Mouse (Mus musculus) midbrain, postnatal 0 days (tissue): ENCODE measurements around the gene Spats1. TPM values are rescaled to one million over a fixed set of nuclear protein-coding genes. Genes with fewer than 3 reads are reported as not detected.

Source experiments
- ATAC-seq: fragments of 200-750 bp; cut with Nextera tagmentation; 2 replicates; pipeline ENCODE4 v1.8.0; 2017; ENCODE audit warnings: moderate number of reproducible peaks, mild to moderate bottlenecking, moderate TSS enrichment, moderate library complexity; ENCODE audit not compliant: low FRiP score
- DNase-seq: peaks from one replicate; pipeline ENCODE4 v3.0.0-alpha.2; 2015; ENCODE audit warnings: low spot score
- H3K27ac ChIP-seq: fragments of 300-500 bp; sonication (generic); 2 replicates; pipeline ENCODE4 v1.5.1; 2014; ENCODE audit warnings: low read depth, mild to moderate bottlenecking, low read length, mixed read lengths
- H3K27me3 ChIP-seq: fragments of 300-500 bp; sonication (generic); 2 replicates; pipeline ENCODE4 v1.6.1; 2014; ENCODE audit warnings: low read length, control low read depth, mixed read lengths; ENCODE audit not compliant: insufficient read depth
- H3K36me3 ChIP-seq: fragments of 300-500 bp; sonication (generic); 2 replicates; pipeline ENCODE4 v1.6.1; 2014; ENCODE audit warnings: low read length, control low read depth, mixed read lengths; ENCODE audit not compliant: insufficient read depth
- H3K4me1 ChIP-seq: fragments of 300-500 bp; sonication (generic); 2 replicates; pipeline ENCODE4 v1.6.1; 2014; ENCODE audit warnings: mild to moderate bottlenecking, control low read depth, antibody characterized with exemption, low read length, mixed read lengths; ENCODE audit not compliant: insufficient read depth
- H3K4me2 ChIP-seq: fragments of 300-500 bp; sonication (generic); 2 replicates; pipeline ENCODE4 v1.6.1; 2014; ENCODE audit warnings: low read depth, mild to moderate bottlenecking, low read length, mixed read lengths; ENCODE audit not compliant: poor library complexity, severe bottlenecking
- H3K4me3 ChIP-seq: fragments of 300-500 bp; sonication (generic); 2 replicates; pipeline ENCODE4 v1.5.1; 2014; ENCODE audit warnings: low read depth, mild to moderate bottlenecking, low read length, moderate library complexity
- H3K9ac ChIP-seq: fragments of 300-500 bp; sonication (generic); replicated peaks from 2 replicates; pipeline ENCODE4 v1.6.1; 2014; ENCODE audit warnings: mild to moderate bottlenecking, low read length, moderate library complexity, mixed read lengths; ENCODE audit not compliant: poor library complexity, severe bottlenecking
- H3K9me3 ChIP-seq: fragments of 300-500 bp; sonication (generic); 2 replicates; pipeline ENCODE4 v1.6.1; 2016; ENCODE audit warnings: low read length, control low read depth
- CTCF ChIP-seq: IDR thresholded peaks from 2 replicates; pipeline ENCODE4 v1.5.1; 2016; ENCODE audit warnings: antibody characterized with exemption, mild to moderate bottlenecking
- WGBS: fragments of 180-500 bp; shearing (Covaris S2); extraction: QIAGEN DNeasy Blood & Tissue Kit; methylation state at CpG from one replicate; pipeline ENCODE4 v1.1.7; 2014; 5-methylcytosine and 5-hydroxymethylcytosine counted together
- polyA plus RNA-seq: library from polyadenylated mRNA; unstranded; fragments of >200 nt; fragmentation: Nextera tagmentation; extraction: Ambion mirVana; gene quantifications from 2 replicates; pipeline ENCODE4 v1.2.1, GENCODE M21; 2015
- total RNA-seq: library from RNA; depleted of rRNA; stranded (reverse); fragments of >200 nt; gene quantifications from 2 replicates; pipeline ENCODE4 v1.2.3, GENCODE M21; 2014

Spats1 gene
- total and polyA plus RNA-seq, 2 experiments from 2014 or later = 2.3 to 3.4 TPM

GRCm38 (mm10) chr17:45499516-45499915 is 24.3 kb upstream of the Spats1 start:
- peak; percentile 50 for TF ChIP-seq CTCF

GRCm38 (mm10) chr17:45498397-45498796 is 23.2 kb upstream of the Spats1 start:
- 86% methylated on average over 13 of the region's 13 CpGs for WGBS
- Histone ChIP-seq H3K9ac (no peak overlapping the region), H3K27ac (no peak overlapping the region), H3K36me3 (no peaks in the 10 kb centered on the region), H3K4me2 (no peak overlapping the region), H3K27me3 (no peaks in the 10 kb centered on the region), H3K9me3 (no peaks in the 10 kb centered on the region), H3K4me3 (no peak overlapping the region), H3K4me1 (no peaks in the 10 kb centered on the region)
- no peak for TF ChIP-seq CTCF
- DNase-seq (no peak), ATAC-seq (no peak)

More at GRCm38 (mm10) chr17:45499516-45499915, 24.3 kb upstream of the Spats1 start:
- H3K36me3 ChIP-seq = no peaks in the 10 kb centered on the region
- H3K4me2 ChIP-seq = no peak overlapping the region
- WGBS = 46% methylated on average over 2 of the region's 2 CpGs
- no peak overlapping the region for H3K27ac ChIP-seq
- no peak for DNase-seq
- no peak overlapping the region for H3K4me3 ChIP-seq
- ATAC-seq = no peak
- no peaks in the 10 kb centered on the region for H3K27me3 ChIP-seq
- no peaks in the 10 kb centered on the region for H3K9me3 ChIP-seq
- H3K4me1 ChIP-seq = no peaks in the 10 kb centered on the region
- H3K9ac ChIP-seq = no peak overlapping the region

- DNase-seq (no peak), ATAC-seq (no peak)
- H3K36me3 ChIP-seq = no peaks in the 10 kb centered on the region
- H3K4me2 ChIP-seq = no peak overlapping the region
- H3K9ac ChIP-seq = no peak overlapping the region
- WGBS = 78% methylated on average over 11 of the region's 11 CpGs
- H3K4me1 ChIP-seq = no peaks in the 10 kb centered on the region
- TF ChIP-seq CTCF = no peak
- H3K27ac ChIP-seq = no peak overlapping the region
- no peaks in the 10 kb centered on the region for H3K9me3 ChIP-seq
- no peaks in the 10 kb centered on the region for H3K27me3 ChIP-seq
- no peak overlapping the region for H3K4me3 ChIP-seq
Measured at GRCm38 (mm10) chr17:45495398-45495797, 20.2 kb upstream of the Spats1 start.

GRCm38 (mm10) chr17:45490532-45491154 is 15.4 kb upstream of the Spats1 start:
- DNase-seq (no peak), ATAC-seq (no peak)
- no peak overlapping the region for H3K27ac ChIP-seq
- H3K4me1 ChIP-seq = no peaks in the 10 kb centered on the region
- no peaks in the 10 kb centered on the region for H3K36me3 ChIP-seq
- H3K4me2 ChIP-seq = no peak overlapping the region
- H3K9me3 ChIP-seq = no peaks in the 10 kb centered on the region
- H3K4me3 ChIP-seq = no peak overlapping the region
- no peak overlapping the region for H3K9ac ChIP-seq
- 74% methylated on average over 13 of the region's 13 CpGs for WGBS
- H3K27me3 ChIP-seq = no peaks in the 10 kb centered on the region
- TF ChIP-seq CTCF = no peak

GRCm38 (mm10) chr17:45489736-45490135 is 14.5 kb upstream of the Spats1 start:
- H3K4me3 ChIP-seq = no peak overlapping the region
- H3K9me3 ChIP-seq = no peaks in the 10 kb centered on the region
- TF ChIP-seq CTCF = no peak
- no peak overlapping the region for H3K27ac ChIP-seq
- 85% methylated on average over 6 of the region's 6 CpGs for WGBS
- ATAC-seq (no peak), DNase-seq (no peak)
- no peaks in the 10 kb centered on the region for H3K27me3 ChIP-seq
- no peak overlapping the region for H3K4me2 ChIP-seq
- no peaks in the 10 kb centered on the region for H3K36me3 ChIP-seq
- H3K4me1 ChIP-seq = no peaks in the 10 kb centered on the region
- H3K9ac ChIP-seq = no peak overlapping the region

GRCm38 (mm10) chr17:45488321-45489254 is 13.4 kb upstream of the Spats1 start:
- H3K4me3 ChIP-seq = no peak overlapping the region
- WGBS = 90% methylated on average over 23 of the region's 23 CpGs
- H3K9me3 ChIP-seq = no peaks in the 10 kb centered on the region
- no peaks in the 10 kb centered on the region for H3K36me3 ChIP-seq
- H3K4me2 ChIP-seq = no peak overlapping the region
- ATAC-seq = no peak
- H3K27me3 ChIP-seq = no peaks in the 10 kb centered on the region
- no peak for DNase-seq
- no peak for TF ChIP-seq CTCF
- no peak overlapping the region for H3K9ac ChIP-seq
- H3K4me1 ChIP-seq = no peaks in the 10 kb centered on the region
- no peak overlapping the region for H3K27ac ChIP-seq
